Mouse (Mus musculus) megakaryocyte, embryonic 14.5 days (primary cell): ENCODE data around the gene Edn3.

ENCODE experiments used
- FLI1 ChIP-seq: IDR thresholded peaks from 2 replicates; pipeline ENCODE4 v1.6.1; 2012; ENCODE audit warnings: low read length, inconsistent platforms, mixed read lengths
- GATA1 ChIP-seq: IDR thresholded peaks from 3 replicates; pipeline ENCODE4 v1.6.1; 2012; ENCODE audit warnings: mixed read lengths, low read length, inconsistent platforms, borderline replicate concordance

DNA sequence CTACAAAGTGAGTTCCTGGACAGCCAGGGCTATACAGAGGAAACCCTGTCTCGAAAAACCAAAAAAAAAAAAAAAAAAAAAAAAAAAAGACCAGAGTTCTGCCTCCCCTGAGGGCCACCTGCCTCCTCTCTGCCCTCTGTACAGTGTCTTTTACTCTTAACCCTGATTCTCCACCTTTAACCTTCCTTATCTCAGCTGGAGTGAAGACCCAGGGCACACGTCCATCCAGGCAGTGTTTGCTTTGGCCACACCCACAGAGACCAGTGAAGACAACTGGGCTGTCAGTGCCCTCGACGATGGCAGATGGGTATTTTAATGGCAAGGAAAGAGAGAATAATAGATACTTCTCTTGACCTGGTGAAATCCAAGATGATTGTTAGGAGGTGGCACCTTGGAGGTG, 1.2 kb upstream of the Edn3 start:
- TF ChIP-seq GATA1 (no peak), FLI1 (no peak)
